Mouse (Mus musculus): ENCODE results near the gene Sntb2. TPM values are rescaled to one million over a fixed set of nuclear protein-coding genes. Genes with fewer than 3 reads are reported as not detected.

The Sntb2 gene
- polyA plus RNA-seq, 1 experiment from 2014 or later, result 12.3 TPM

DNA sequence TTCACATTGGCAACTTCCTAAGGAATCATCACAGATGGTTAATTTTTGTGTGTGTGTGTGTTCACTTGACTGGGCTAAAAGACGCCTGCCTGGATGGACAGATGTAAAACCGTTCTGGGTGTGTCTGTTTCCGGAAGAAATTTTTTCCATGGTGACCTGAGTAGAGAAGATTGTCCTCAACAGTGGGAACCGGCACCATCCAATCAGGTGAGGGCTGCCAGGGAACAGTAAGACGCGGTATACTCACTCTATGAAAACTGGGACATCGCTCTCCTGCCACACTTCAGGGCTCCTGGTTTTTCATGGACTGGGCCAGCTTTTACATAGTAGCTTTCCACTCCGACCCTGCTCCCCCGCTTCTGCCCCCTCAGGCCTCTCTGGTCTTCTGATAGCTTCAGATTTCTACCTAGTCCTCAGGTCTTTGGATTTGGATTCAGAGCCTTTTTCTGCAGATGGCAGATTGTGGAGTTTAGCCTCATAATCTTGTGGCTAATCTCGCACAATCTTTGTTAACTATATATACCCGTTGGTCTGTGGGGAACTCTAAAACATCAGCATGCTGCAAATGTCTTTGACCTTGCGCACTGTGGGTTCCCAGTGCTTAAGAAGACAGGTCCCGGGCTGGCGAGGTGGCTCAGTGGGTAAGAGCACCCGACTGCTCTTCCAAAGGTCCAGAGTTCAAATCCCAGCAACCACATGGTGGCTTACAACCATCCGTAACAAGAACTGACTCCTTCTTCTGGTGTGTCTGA lies 1.1 kb upstream of the Sntb2 start:
- H3K4me1 ChIP-seq, result peaks cover 49% of the 10 kb centered on the region
- H3K4me3 ChIP-seq, result no peak overlapping the region
- peaks cover 23% of the 10 kb centered on the region for H3K27me3 ChIP-seq (replicated peaks; ENCODE audit: low read depth, poor library complexity, severe bottlenecking)
- DNase-seq (ENCODE audit: low spot score), result no peak
- 77% methylated on average over 16 of the region's 16 CpGs for WGBS
- H3K27ac ChIP-seq (replicated peaks), result no peak overlapping the region
- 0 out of 2 replicates have a peak, but pooled peaks cover 2% of the 10 kb centered on the region for H3K36me3 ChIP-seq (replicated peaks)
- no peaks in the 10 kb centered on the region for H3K9me3 ChIP-seq

DNA sequence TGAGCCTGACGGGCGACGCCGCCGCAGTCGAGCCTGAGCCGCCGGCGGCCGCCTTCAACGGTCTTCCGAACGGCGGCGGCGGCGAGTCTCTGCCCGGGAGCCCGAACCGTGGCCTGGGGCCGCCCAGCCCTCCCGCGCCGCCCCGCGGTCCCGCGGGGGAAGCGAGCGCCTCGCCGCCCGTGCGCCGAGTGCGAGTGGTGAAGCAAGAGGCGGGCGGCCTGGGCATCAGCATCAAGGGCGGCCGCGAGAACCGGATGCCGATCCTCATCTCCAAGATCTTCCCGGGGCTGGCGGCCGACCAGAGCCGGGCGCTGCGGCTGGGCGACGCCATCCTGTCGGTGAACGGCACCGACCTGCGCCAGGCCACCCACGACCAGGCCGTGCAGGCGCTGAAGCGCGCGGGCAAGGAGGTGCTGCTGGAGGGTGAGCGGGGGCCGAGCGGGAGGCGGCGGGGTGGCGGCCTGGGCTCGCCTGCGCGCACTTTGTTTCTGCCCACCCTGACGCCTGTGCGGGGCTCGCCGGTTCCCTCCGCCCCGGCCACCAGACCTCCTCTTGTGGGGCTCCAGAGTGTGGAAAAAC lies 438 bp downstream of the Sntb2 start:
- Histone ChIP-seq H3K4me3 (peak overlapping the region; percentile 95), H3K27me3 (replicated peaks; ENCODE audit: low read depth, poor library complexity, severe bottlenecking) (peaks cover 23% of the 10 kb centered on the region), H3K27ac (replicated peaks) (peak overlapping the region; percentile 96), H3K36me3 (replicated peaks) (0 out of 2 replicates have a peak, but pooled peaks cover 3% of the 10 kb centered on the region), H3K9me3 (no peaks in the 10 kb centered on the region), H3K4me1 (peaks cover 47% of the 10 kb centered on the region)
- WGBS, result under 1% methylated on average over 76 of the region's 76 CpGs
- peak; percentile 77 for DNase-seq (ENCODE audit: low spot score)

DNA sequence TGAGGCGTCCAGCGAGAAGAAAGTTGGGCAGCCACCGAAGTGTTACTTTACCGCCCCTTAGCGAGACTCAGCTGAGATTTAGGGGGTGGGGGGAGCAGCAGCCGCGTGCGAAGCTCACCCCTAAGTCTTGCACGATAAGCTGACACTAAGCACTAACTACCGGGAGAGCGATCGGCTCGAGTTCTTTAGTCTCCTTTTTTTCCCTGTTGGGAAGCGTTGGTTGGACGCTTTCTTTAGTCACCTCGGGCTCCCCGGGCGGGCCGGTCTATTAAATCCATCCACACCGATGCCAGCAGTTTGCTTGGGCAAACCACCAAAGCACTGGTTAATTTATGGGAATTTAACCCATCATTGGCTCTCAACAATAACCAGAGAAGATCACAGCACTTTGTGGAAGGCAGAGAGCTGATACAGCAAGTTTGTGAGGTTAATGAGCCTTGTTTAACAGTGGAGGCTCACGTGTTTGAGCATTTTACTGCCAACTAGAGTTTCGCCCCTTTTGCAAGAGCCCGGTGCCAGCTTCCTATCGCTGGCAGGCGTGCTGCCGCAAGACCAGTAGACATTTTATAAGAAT lies 1.0 kb downstream of the Sntb2 start:
- peaks cover 22% of the 10 kb centered on the region for H3K27me3 ChIP-seq (replicated peaks; ENCODE audit: low read depth, poor library complexity, severe bottlenecking)
- H3K27ac ChIP-seq (replicated peaks), result peak overlapping the region; percentile 96
- WGBS, result 2% methylated on average over 26 of the region's 26 CpGs
- DNase-seq (ENCODE audit: low spot score), result no peak
- peak overlapping the region; percentile 95 for H3K4me3 ChIP-seq
- 0 out of 2 replicates have a peak, but pooled peaks cover 3% of the 10 kb centered on the region for H3K36me3 ChIP-seq (replicated peaks)
- no peaks in the 10 kb centered on the region for H3K9me3 ChIP-seq
- H3K4me1 ChIP-seq, result peaks cover 42% of the 10 kb centered on the region

DNA sequence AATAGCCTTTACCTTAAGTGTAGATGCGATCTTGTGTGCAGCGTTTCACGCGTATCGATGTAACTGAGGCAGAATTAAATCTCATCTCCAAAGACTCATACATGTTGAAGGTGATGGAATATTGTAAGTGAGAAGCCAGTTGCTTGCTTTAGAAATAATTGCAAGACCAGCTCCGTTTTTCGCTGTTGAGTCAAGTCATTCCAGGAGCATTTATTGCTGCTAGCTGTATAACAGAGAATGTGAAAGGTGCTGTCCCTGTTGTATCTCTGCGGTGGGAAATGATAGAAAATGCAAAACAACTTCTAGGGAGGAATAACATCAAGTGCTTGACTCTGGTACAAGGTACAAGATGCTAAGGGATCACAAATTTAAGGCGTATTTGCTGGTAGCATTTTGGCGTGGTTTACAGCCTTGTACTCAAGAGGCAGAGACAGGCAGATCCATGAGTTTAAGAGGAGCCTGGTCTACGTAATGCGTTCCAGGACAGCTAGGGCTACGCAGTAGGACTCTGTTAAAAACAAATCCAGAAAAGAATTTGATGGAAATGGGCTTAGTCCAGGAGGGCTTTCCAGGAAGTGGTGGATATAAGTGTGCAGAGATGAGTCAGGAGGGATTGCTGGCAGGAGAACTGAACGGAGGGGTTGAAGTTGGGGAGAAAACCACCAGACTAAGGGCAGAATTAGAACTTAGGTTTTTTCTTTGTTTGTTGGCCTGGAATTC lies 1.7 kb downstream of the Sntb2 start:
- peaks cover 38% of the 10 kb centered on the region for H3K4me1 ChIP-seq
- H3K27ac ChIP-seq (replicated peaks), result no peak overlapping the region
- DNase-seq (ENCODE audit: low spot score), result no peak
- 0 out of 2 replicates have a peak, but pooled peaks cover 3% of the 10 kb centered on the region for H3K36me3 ChIP-seq (replicated peaks)
- peaks cover 15% of the 10 kb centered on the region for H3K27me3 ChIP-seq (replicated peaks; ENCODE audit: low read depth, poor library complexity, severe bottlenecking)
- H3K9me3 ChIP-seq, result no peaks in the 10 kb centered on the region
- 52% methylated on average over 14 of the region's 14 CpGs for WGBS
- H3K4me3 ChIP-seq, result peak overlapping the region; percentile 95

DNA sequence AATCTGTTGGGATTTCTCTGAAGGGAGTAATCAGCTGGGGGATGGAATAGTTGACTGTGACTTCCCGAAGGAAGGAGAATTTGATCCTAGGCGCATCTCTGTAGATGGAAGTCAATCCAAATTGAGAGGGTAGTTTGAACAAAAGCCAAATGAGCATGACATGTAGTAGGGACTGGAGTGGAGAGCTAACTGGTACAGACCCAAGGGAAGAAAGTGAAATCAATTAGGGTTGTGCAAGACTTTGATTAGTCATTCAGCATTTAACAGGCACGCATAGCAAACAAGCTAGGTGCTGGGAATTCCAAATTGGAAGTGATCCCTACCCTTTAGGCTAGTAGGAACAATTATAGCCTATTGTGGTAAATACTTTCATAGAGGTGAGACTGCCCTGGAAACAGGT lies 6.3 kb downstream of the Sntb2 start:
- Histone ChIP-seq H3K36me3 (replicated peaks) (peaks cover 10% of the 10 kb centered on the region), H3K4me3 (no peak overlapping the region), H3K27ac (replicated peaks) (no peak overlapping the region), H3K27me3 (replicated peaks; ENCODE audit: low read depth, poor library complexity, severe bottlenecking) (no peaks in the 10 kb centered on the region), H3K9me3 (no peaks in the 10 kb centered on the region), H3K4me1 (peaks cover 22% of the 10 kb centered on the region)
- DNase-seq (ENCODE audit: low spot score), result no peak
- 89% methylated on average over 3 of the region's 3 CpGs for WGBS

DNA sequence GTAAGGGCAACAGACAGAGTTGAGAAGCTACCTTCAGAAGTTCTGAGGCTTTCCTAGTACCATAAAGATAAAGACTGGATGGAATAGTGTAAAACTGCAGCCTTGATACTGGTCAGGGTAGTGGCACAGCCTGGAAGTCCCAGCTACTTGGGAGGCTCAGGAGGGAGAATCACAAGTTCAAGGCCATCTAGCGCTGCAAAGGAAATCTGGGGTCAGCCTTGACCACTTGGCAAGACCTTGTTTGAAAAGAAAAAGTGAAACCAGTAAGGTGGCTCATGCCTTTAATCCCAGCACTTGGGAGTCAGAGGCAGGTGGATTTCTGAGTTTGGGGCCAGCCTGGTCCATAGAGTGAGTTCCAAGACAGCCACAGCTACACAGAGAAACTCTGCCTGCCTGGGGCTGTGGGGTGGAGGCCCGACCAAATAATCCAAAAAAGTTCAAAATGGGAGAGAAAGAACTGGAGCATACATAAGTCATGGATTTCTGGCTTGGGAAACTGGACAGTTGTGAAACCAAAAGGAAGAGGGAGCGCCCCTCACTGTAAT lies 8.4 kb downstream of the Sntb2 start:
- Histone ChIP-seq H3K27me3 (replicated peaks; ENCODE audit: low read depth, poor library complexity, severe bottlenecking) (no peaks in the 10 kb centered on the region), H3K9me3 (no peaks in the 10 kb centered on the region), H3K4me3 (no peak overlapping the region), H3K27ac (replicated peaks) (no peak overlapping the region), H3K36me3 (replicated peaks) (peaks cover 10% of the 10 kb centered on the region), H3K4me1 (0 out of 2 replicates have a peak, but pooled peaks cover 7% of the 10 kb centered on the region)
- DNase-seq (ENCODE audit: low spot score), result no peak
- 85% methylated on average over 3 of the region's 3 CpGs for WGBS

DNA sequence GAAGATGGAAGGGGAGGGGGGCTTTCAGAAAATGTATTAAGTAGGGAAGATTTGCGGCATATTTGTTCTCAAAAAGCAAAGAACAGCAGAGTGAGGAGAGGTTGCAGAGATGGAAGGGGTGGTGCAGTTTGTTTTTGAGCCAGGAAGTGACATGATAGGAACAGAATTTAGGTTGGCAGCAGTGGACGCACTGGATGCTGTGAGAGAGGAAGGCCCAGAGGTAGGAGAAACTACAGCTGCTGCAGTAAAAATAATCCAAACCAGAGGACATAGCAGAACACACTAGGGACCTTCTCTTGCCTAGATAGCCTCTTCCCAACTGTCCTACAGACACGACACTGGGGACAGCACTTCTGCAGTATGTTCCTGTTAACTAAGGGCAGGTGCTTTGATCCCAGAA lies 9.2 kb downstream of the Sntb2 start:
- H3K4me3 ChIP-seq, result no peak overlapping the region

DNA sequence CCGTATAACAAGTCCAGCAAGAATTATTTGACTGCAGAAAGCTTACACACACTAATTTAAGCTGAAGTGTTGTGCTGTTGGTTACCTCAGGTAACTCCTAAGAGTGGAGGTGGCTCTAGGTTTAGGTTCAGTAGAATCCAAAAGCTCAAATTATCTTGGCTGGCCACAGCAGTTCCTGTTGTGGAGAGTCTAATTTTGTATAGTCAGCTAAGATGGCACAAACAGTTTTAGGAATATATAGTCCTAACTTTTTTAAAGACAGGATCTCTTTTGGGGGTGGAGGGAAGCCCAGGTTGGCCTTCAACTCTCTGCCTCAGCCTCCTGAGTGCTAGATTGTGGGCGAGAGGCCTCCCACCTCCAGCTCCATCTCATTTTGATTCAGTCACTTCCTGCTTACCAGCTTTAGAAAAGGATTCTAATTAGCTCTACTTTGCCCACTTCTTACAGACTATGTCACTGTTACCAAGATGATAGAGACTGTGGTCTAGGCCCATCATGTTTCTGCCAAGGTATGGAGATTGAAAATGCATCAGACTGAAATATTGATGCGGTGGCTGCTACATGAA lies 13.2 kb downstream of the Sntb2 start:
- WGBS, result 87% methylated on average over 3 of the region's 3 CpGs
- Histone ChIP-seq H3K4me3 (no peak overlapping the region), H3K36me3 (replicated peaks) (peaks cover 6% of the 10 kb centered on the region; the same call in 1 of the 2 replicates), H3K4me1 (no peaks in the 10 kb centered on the region), H3K27ac (replicated peaks) (no peak overlapping the region), H3K27me3 (replicated peaks; ENCODE audit: low read depth, poor library complexity, severe bottlenecking) (no peaks in the 10 kb centered on the region), H3K9me3 (no peaks in the 10 kb centered on the region)
- DNase-seq (ENCODE audit: low spot score), result no peak

More for the DNA sequence above, 9.2 kb downstream of the Sntb2 start:
- no peak overlapping the region for H3K27ac ChIP-seq (replicated peaks)
- 0 out of 2 replicates have a peak, but pooled peaks cover 1% of the 10 kb centered on the region for H3K4me1 ChIP-seq
- no peak for DNase-seq (ENCODE audit: low spot score)
- no peaks in the 10 kb centered on the region for H3K27me3 ChIP-seq (replicated peaks; ENCODE audit: low read depth, poor library complexity, severe bottlenecking)
- WGBS, result 79% methylated on average over 3 of the region's 3 CpGs
- no peaks in the 10 kb centered on the region for H3K9me3 ChIP-seq
- H3K36me3 ChIP-seq (replicated peaks), result peaks cover 8% of the 10 kb centered on the region

DNA sequence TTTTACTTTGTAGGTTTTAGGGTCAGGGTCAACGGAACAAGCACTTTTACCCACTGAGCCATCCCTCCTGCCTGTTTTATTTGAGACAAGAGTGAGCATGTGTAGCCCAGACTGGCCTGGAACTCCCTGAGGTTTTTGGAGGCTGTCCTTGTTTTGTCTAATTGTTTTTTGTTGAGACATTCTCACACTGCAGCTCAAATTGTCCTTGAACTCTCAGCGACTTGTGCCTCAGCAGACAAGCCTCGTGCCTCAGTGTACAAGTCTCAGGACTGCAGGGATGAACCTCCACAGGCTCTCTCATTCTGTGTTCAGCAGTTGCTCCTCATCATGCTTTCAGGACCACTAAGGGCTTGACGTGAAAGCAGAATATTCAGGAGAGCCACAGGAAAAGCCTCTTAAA lies 16.2 kb downstream of the Sntb2 start:
- 79% methylated on average over 4 of the region's 4 CpGs for WGBS
- Histone ChIP-seq H3K4me3 (no peak overlapping the region), H3K36me3 (replicated peaks) (peaks cover 6% of the 10 kb centered on the region; the same call in 1 of the 2 replicates), H3K4me1 (no peaks in the 10 kb centered on the region), H3K9me3 (no peaks in the 10 kb centered on the region), H3K27me3 (replicated peaks; ENCODE audit: low read depth, poor library complexity, severe bottlenecking) (no peaks in the 10 kb centered on the region), H3K27ac (replicated peaks) (no peak overlapping the region)
- DNase-seq (ENCODE audit: low spot score), result no peak

DNA sequence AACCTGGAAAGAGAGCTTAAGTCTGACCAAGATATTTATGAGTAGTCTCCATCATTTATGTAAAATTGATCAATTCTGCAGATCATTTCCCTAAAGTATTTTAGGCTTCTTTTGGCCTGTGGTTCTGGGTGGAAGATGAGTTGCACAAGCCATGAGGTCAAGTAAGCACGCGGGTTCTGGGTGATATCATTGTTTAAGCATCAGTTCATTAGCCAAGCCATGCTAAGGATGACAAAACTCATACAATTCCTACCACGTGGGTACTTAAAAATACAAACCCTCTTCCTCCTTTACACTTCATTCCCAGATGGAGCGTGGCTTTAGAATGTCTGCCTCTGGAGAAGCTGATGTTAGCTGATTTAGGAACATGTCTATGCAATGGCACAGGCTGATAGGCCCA lies 18.0 kb downstream of the Sntb2 start:
- DNase-seq (ENCODE audit: low spot score), result no peak
- no peak overlapping the region for H3K27ac ChIP-seq (replicated peaks)
- peaks cover 8% of the 10 kb centered on the region; the same call in 1 of the 2 replicates for H3K36me3 ChIP-seq (replicated peaks)
- H3K4me3 ChIP-seq, result no peak overlapping the region
- H3K27me3 ChIP-seq (replicated peaks; ENCODE audit: low read depth, poor library complexity, severe bottlenecking), result no peaks in the 10 kb centered on the region
- H3K4me1 ChIP-seq, result no peaks in the 10 kb centered on the region
- no peaks in the 10 kb centered on the region for H3K9me3 ChIP-seq
- 88% methylated on average over 4 of the region's 4 CpGs for WGBS

DNA sequence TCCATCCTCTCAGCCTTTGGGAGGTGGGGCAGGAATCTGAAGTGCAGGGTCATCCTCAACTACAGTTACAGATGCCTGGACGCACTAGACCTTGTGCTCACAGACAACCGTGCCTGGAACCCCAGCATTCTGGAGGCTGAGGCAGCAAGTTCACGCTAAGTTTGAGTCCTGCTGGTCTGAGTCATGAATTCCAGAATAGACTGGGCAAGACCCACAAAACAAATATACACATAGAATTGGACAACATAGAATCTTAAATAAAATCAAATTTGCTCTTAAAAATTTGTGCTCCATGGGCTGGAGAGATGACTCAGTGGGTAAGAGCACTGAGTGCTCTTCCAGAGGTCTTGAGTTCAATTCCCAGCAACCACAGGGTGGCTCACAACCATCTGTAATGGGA lies 21.5 kb downstream of the Sntb2 start:
- H3K4me3 ChIP-seq, result no peak overlapping the region
- no peaks in the 10 kb centered on the region for H3K4me1 ChIP-seq
- H3K27me3 ChIP-seq (replicated peaks; ENCODE audit: low read depth, poor library complexity, severe bottlenecking), result no peaks in the 10 kb centered on the region
- H3K27ac ChIP-seq (replicated peaks), result no peak overlapping the region
- no peaks in the 10 kb centered on the region for H3K9me3 ChIP-seq
- no peak for DNase-seq (ENCODE audit: low spot score)
- WGBS, result 93% methylated on average over 3 of the region's 3 CpGs
- H3K36me3 ChIP-seq (replicated peaks), result 0 out of 2 replicates have a peak, but pooled peaks cover 2% of the 10 kb centered on the region

DNA sequence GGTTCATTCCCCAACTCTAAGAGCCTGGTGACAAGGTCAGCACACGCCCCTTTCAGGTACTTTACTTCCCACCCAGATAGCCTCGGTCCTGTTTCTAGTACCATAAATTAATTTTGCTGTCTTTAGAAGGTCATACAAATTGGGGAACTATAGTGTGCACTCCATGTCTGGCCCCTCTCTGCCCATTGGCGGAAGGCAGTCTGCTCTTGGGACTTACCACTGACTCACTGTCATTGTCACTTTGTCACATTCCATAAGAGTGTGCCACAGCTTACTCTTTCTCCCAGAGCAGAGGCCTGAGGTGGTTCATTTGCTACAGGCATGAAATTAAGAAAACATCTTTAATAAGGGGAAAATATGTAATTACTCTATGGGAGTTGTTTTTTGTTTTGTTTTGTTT lies 22.7 kb downstream of the Sntb2 start:
- WGBS, result 91% methylated on average over 3 of the region's 3 CpGs
- H3K27me3 ChIP-seq (replicated peaks; ENCODE audit: low read depth, poor library complexity, severe bottlenecking), result no peaks in the 10 kb centered on the region
- no peaks in the 10 kb centered on the region for H3K9me3 ChIP-seq
- H3K36me3 ChIP-seq (replicated peaks), result 0 out of 2 replicates have a peak, but pooled peaks cover 2% of the 10 kb centered on the region
- H3K4me1 ChIP-seq, result peaks cover 4% of the 10 kb centered on the region
- DNase-seq (ENCODE audit: low spot score), result no peak
- H3K4me3 ChIP-seq, result no peak overlapping the region
- no peak overlapping the region for H3K27ac ChIP-seq (replicated peaks)
